In the genomic region with DNA sequence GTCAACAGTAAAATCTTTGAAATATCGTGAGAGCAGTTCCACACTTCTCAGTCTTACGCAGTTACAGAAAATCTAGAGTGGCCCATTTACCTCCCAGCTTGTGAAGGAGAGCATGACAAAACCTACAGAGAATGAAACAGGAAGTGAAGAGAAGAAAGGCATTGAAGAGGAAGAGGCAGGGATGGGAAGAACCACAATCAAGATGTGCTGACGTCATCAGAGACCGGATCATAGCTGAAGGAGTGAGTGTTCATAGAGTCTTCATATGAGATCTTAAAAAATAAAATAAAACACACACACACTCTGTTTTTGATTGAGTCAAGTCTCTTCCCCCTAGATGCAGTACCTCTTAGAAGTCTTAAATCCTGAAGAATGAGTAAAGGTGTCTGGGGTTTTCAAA, we compare ENCODE assay signal across 24 mouse cellular contexts.
A peak's percentile ranks its signal among the peaks of the same experiment; 100 is the strongest.
DNase-seq lines count a peak whose midpoint lies in the region; ATAC-seq and TF ChIP-seq lines count a peak whose summit lies in the region.
"Had no signal": no experiment of that assay in that cellular context is flagged by ENCODE, and none has a peak within 500 bp of the region (broad histone marks: within the 10 kb centered on the region; RNA-seq: fewer than 3 reads in every experiment).

No protein-coding gene starts in this region.

- no peak for ATAC-seq in cerebellum, adult (ENCODE audit: insufficient number of reproducible peaks, low FRiP score, low TSS enrichment)
- ATAC-seq: intestine, embryonic 16.5 days; lung, postnatal 0 days; midbrain, embryonic 13.5 days; Patski had no signal

- no peak overlapping the region for H3K4me3 ChIP-seq in CH12.LX (replicated peaks in 1 of 3; ENCODE audit: low read depth in 2 of 3, low read length in 2 of 3, poor library complexity in 1 of 3)
- H3K4me3 ChIP-seq in thymus, adult 2 months (ENCODE audit: control insufficient read depth, insufficient read depth, low read length), result no peak overlapping the region
- H3K4me3 ChIP-seq in hindbrain, embryonic 10.5 days, result no peak overlapping the region
- H3K4me3 ChIP-seq: embryonic facial prominence, embryonic 10.5 days; forebrain, embryonic 12.5 days; gastrocnemius, adult 2 months; heart, embryonic 12.5 days; limb, embryonic 15.5 days; midbrain, embryonic 13.5 days; neural tube, embryonic 15.5 days had no signal

- no peak overlapping the region for H3K9ac ChIP-seq in CH12.LX (ENCODE audit: insufficient read depth, low read depth)
- H3K9ac ChIP-seq: forebrain, embryonic 12.5 days; heart, embryonic 12.5 days; hindbrain, embryonic 14.5 days; limb, embryonic 15.5 days; midbrain, embryonic 13.5 days; neural tube, embryonic 15.5 days had no signal

- H3K36me3 ChIP-seq in CH12.LX (replicated peaks in 1 of 2; ENCODE audit: control insufficient read depth in 1 of 2, insufficient read depth in 1 of 2, low read length in 1 of 2), result no peaks in the 10 kb centered on the region
- no peaks in the 10 kb centered on the region for H3K36me3 ChIP-seq in thymus, adult 2 months (ENCODE audit: control insufficient read depth, insufficient read depth, low read length)
- H3K36me3 ChIP-seq in hindbrain, embryonic 10.5 days, result no peaks in the 10 kb centered on the region
- H3K36me3 ChIP-seq: embryonic facial prominence, embryonic 10.5 days; forebrain, embryonic 12.5 days; heart, embryonic 12.5 days; limb, embryonic 15.5 days; midbrain, embryonic 13.5 days; neural tube, embryonic 15.5 days had no signal

- H3K79me2 ChIP-seq in CH12.LX (replicated peaks; ENCODE audit: control insufficient read depth, extremely low read depth, insufficient read depth, poor library complexity, severe bottlenecking), result no peaks in the 10 kb centered on the region

- H3K9me3 ChIP-seq in CH12.LX (replicated peaks; ENCODE audit: low read length), result no peaks in the 10 kb centered on the region
- no peaks in the 10 kb centered on the region for H3K9me3 ChIP-seq in hindbrain, embryonic 10.5 days
- H3K9me3 ChIP-seq: embryonic facial prominence, embryonic 10.5 days; forebrain, embryonic 12.5 days; heart, embryonic 12.5 days; limb, embryonic 15.5 days; midbrain, embryonic 13.5 days; neural tube, embryonic 15.5 days had no signal

- no peak for TF ChIP-seq POLR2A in CH12.LX (IDR thresholded peaks at IDR 0.05; ENCODE audit: low read depth, low read length)
- no peak for TF ChIP-seq POLR2A in thymus, adult 2 months (IDR thresholded peaks at IDR 0.05; ENCODE audit: control insufficient read depth, extremely low read depth, insufficient read depth, low read length, poor library complexity)

- TF ChIP-seq RAD21 in CH12.LX (IDR thresholded peaks at IDR 0.05; ENCODE audit: low read depth, low read length), result no peak

- H3K27me3 ChIP-seq in CH12.LX (replicated peaks), result no peaks in the 10 kb centered on the region
- H3K27me3 ChIP-seq in thymus, adult 2 months (ENCODE audit: control insufficient read depth, insufficient read depth, low read length), result no peaks in the 10 kb centered on the region
- no peaks in the 10 kb centered on the region for H3K27me3 ChIP-seq in hindbrain, embryonic 10.5 days (ENCODE audit: insufficient read depth, poor library complexity, severe bottlenecking)
- H3K27me3 ChIP-seq: forebrain, embryonic 12.5 days; heart, embryonic 12.5 days; limb, embryonic 15.5 days; midbrain, embryonic 13.5 days; neural tube, embryonic 15.5 days; Patski had no signal

- dilution Hi-C loops in CH12.LX (cut with MboI; ENCODE audit: extremely low pct_ligation_motif_present, extremely low pct_unique_long_range_greater_than_20kb, low sequenced_read_pairs), result no loop called here

- peaks cover 3 to 23% of the 10 kb centered on the region in 2 experiments; a peak in 3 of 4 replicates for H3K4me1 ChIP-seq in CH12.LX (ENCODE audit: control insufficient read depth in 1 of 2, insufficient read depth in 2 of 2)
- peaks cover 34% of the 10 kb centered on the region for H3K4me1 ChIP-seq in thymus, adult 2 months (replicated peaks; ENCODE audit: control insufficient read depth, insufficient read depth, low read length)
- H3K4me1 ChIP-seq in hindbrain, embryonic 10.5 days (replicated peaks), result no peaks in the 10 kb centered on the region; the same call in none of the 2 replicates
- H3K4me1 ChIP-seq: forebrain, embryonic 12.5 days; limb, embryonic 15.5 days; midbrain, embryonic 13.5 days; neural tube, embryonic 15.5 days had no signal

- WGBS in thymus, adult 2 months, result 31% methylated on average over 4 of the region's 4 CpGs
- 88% methylated on average over 4 of the region's 4 CpGs for WGBS in hindbrain, embryonic 10.5 days

- H3K27ac ChIP-seq in CH12.LX (ENCODE audit: insufficient read depth, low read depth), result no peak overlapping the region
- no peak overlapping the region; the same call in 1 of the 2 replicates for H3K27ac ChIP-seq in thymus, adult 2 months (ENCODE audit: control insufficient read depth, insufficient read depth, low read length)
- no peak overlapping the region for H3K27ac ChIP-seq in hindbrain, embryonic 10.5 days
- H3K27ac ChIP-seq: embryonic facial prominence, embryonic 10.5 days; forebrain, embryonic 12.5 days; gastrocnemius, adult 2 months; hindbrain, embryonic 14.5 days; limb, embryonic 15.5 days; midbrain, embryonic 13.5 days; neural tube, embryonic 15.5 days; stomach, postnatal 0 days had no signal

- TF ChIP-seq CTCF in CH12.LX (conservative IDR thresholded peaks at IDR 0.05 in 1 of 2, IDR thresholded peaks at IDR 0.05 in 1 of 2; ENCODE audit: low read depth in 2 of 2, low read length in 2 of 2), result no peak
- TF ChIP-seq CTCF in thymus, adult 2 months (IDR thresholded peaks at IDR 0.05; ENCODE audit: borderline replicate concordance, control insufficient read depth, extremely low read depth, insufficient read depth, low read length, poor library complexity), result no peak

- peak; percentile 53 for DNase-seq in CH12.LX (ENCODE audit: extremely low read depth)
- DNase-seq in induced T-regulatory cell, adult 2 months (ENCODE audit: low read depth), result peak; percentile 70
- peak; percentile 59 for DNase-seq in thymus, adult 2 months
- no peak for DNase-seq in right cerebral cortex, adult 2 months (ENCODE audit: low spot score in 2 of 2)
- DNase-seq in spleen, adult 12 weeks (ENCODE audit: low spot score), result no peak
- DNase-seq in hindbrain, embryonic 10.5 days (ENCODE audit: low spot score), result no peak
- DNase-seq: adrenal gland, postnatal 14 days; cerebellum, adult 18-20 months; cerebellum, postnatal 25 days; gastrocnemius, adult 2 months; heart, adult 11 months; heart, postnatal 14 days had no signal

- no peak for TF ChIP-seq EP300 in CH12.LX (IDR thresholded peaks at IDR 0.05; ENCODE audit: low read length)

- peak overlapping the region; percentile 38; the same call in 1 of the 2 replicates for H3K4me2 ChIP-seq in CH12.LX (ENCODE audit: insufficient read depth, low read depth, poor library complexity, severe bottlenecking)
- H3K4me2 ChIP-seq: forebrain, embryonic 12.5 days; heart, embryonic 12.5 days; hindbrain, embryonic 14.5 days; limb, embryonic 15.5 days; midbrain, embryonic 13.5 days; neural tube, embryonic 15.5 days had no signal

- in situ Hi-C loops in CH12.LX (cut with MboI; ENCODE audit: low pct_ligation_motif_present, low pct_unique_long_range_greater_than_20kb, low sequenced_read_pairs), result no loop called here

TF ChIP-seq in CH12.LX, 34 proteins besides CTCF, POLR2A, EP300 and RAD21:
- TF ChIP-seq RCOR1 (conservative IDR thresholded peaks at IDR 0.05; ENCODE audit: low read depth, low read length) (no peak), ZNF384 (IDR thresholded peaks at IDR 0.05; ENCODE audit: low read depth, low read length) (no peak), JUN (IDR thresholded peaks at IDR 0.05; ENCODE audit: insufficient read depth, low read depth, low read length) (peak; percentile 36), POLR2AphosphoS2 (IDR thresholded peaks at IDR 0.05; ENCODE audit: low read depth, low read length) (no peak), IRF4 (IDR thresholded peaks at IDR 0.05; ENCODE audit: low read depth, low read length) (no peak), ZC3H11A (IDR thresholded peaks at IDR 0.05; ENCODE audit: low read depth, low read length) (no peak), E2F4 (IDR thresholded peaks at IDR 0.05; ENCODE audit: insufficient replicate concordance, low read depth, low read length) (no peak), PAX5 (IDR thresholded peaks at IDR 0.05; ENCODE audit: low read length) (no peak), UBTF (IDR thresholded peaks at IDR 0.05; ENCODE audit: low read depth, low read length) (no peak), KAT2A (IDR thresholded peaks at IDR 0.05; ENCODE audit: insufficient replicate concordance, low read length) (no peak), MAZ (IDR thresholded peaks at IDR 0.05; ENCODE audit: low read depth, low read length) (no peak), HCFC1 (IDR thresholded peaks at IDR 0.05; ENCODE audit: low read depth, low read length) (no peak), SMC3 (IDR thresholded peaks at IDR 0.05; ENCODE audit: low read depth, low read length) (no peak), SIN3A (IDR thresholded peaks at IDR 0.05; ENCODE audit: low read length) (no peak), JUND (conservative IDR thresholded peaks at IDR 0.05; ENCODE audit: low read depth, low read length) (0 out of 2 replicates have a peak, but pooled peaks have one; percentile 37), MXI1 (IDR thresholded peaks at IDR 0.05; ENCODE audit: low read depth, low read length) (no peak), ELF1 (IDR thresholded peaks at IDR 0.05; ENCODE audit: low read depth, low read length) (peak; percentile 48; the same call in 1 of the 2 replicates), MAFK (IDR thresholded peaks at IDR 0.05; ENCODE audit: insufficient replicate concordance, low read length) (peak; percentile 75), USF1 (IDR thresholded peaks at IDR 0.05; ENCODE audit: low read depth, low read length) (no peak), NRF1 (IDR thresholded peaks at IDR 0.05; ENCODE audit: low read depth, low read length) (no peak)

Comparison
In these comparisons a context has a peak if more than half of its experiments do, and no peak if none do; other contexts are left out.
1. DNase-seq: peak in CH12.LX (single experiment), induced T-regulatory cell, adult 2 months (single experiment) and thymus, adult 2 months (single experiment); none in right cerebral cortex, adult 2 months (0 of 2), spleen, adult 12 weeks (single experiment) and hindbrain, embryonic 10.5 days (single experiment).